Mouse (Mus musculus) ES-Bruce4 (cell line): ENCODE measurements at regions not wholly inside any gene's neighbourhood (a gene's known extent, or its start where the extent isn't known, plus 50 kb on each side); places are given as distances from the start of the nearest gene placed in this dataset.

Experiments used
- CTCF ChIP-seq: IDR thresholded peaks from one replicate; pipeline ENCODE4 v1.8.1; 2011; ENCODE audit warnings: low read depth, low read length
- EP300 ChIP-seq: IDR thresholded peaks from 2 replicates; pipeline ENCODE4 v1.6.1; 2011; ENCODE audit warnings: low read depth, low read length; ENCODE audit not compliant: insufficient read depth
- POLR2A ChIP-seq: IDR thresholded peaks from one replicate; pipeline ENCODE4 v1.8.1; 2011; ENCODE audit warnings: low read length; ENCODE audit not compliant: insufficient read depth

- TF ChIP-seq CTCF (no peak), EP300 (no peak), POLR2A (no peak)
Measured at GRCm38 (mm10) chr10:12177482-12177881, 691.7 kb downstream of the Utrn start.
